Mouse (Mus musculus) hindbrain, embryonic 14.5 days (tissue): ENCODE data around the gene Trpm1. TPM values are rescaled to one million over a fixed set of nuclear protein-coding genes. Genes with fewer than 3 reads are reported as not detected.

Source experiments
- microRNA counts: library from miRNA; unstranded; fragments of <30 nt; microRNA quantifications from one replicate; lab custom pipeline; 2016
- microRNA-seq: library from miRNA; unstranded; fragments of <30 nt; microRNA quantifications from one replicate; pipeline ENCODE4, GENCODE M21; 2016
- polyA plus RNA-seq: library from polyadenylated mRNA; unstranded; fragments of >200 nt; fragmentation: Nextera tagmentation; extraction: Ambion mirVana; gene quantifications from 2 replicates; pipeline ENCODE4 v1.2.1, GENCODE M21; 2014

Trpm1 gene
- polyA plus RNA-seq, 1 experiment from 2014 or later, result 0.12 TPM

MicroRNAs encoded within 50 kb of the gene (microRNA counts, 519-probe panel; counts per million panel counts)
- not detected for microRNA mmu-miR-211 (lab: Ali Mortazavi, UCI)

Small RNAs within 50 kb of the gene (microRNA-seq; reads per million reads assigned to microRNA genes)
- 4.8 reads per million, percentile 22 among the genes with 10 or more reads in this experiment for gene Mir211
- not detected for gene Mir6416

Other genes with a start within 250 kb of the Trpm1 start
- not detected in 2 replicates for gene E030018B13Rik, start 237.0 kb upstream of the Trpm1 start, polyA plus RNA-seq
- 25.2 and 25.4 TPM in 2 replicates for gene Klf13, start 214.9 kb upstream of the Trpm1 start, polyA plus RNA-seq
- 15.0 and 15.4 TPM in 2 replicates for gene Mtmr10, start 133.8 kb downstream of the Trpm1 start, polyA plus RNA-seq
- 3.5 and 5.0 TPM in 2 replicates for gene Fan1, start 220.3 kb downstream of the Trpm1 start, polyA plus RNA-seq
- 20.2 and 22.5 TPM in 2 replicates for gene Mphosph10, start 238.4 kb downstream of the Trpm1 start, polyA plus RNA-seq
- gene Mcee, start 238.8 kb downstream of the Trpm1 start, polyA plus RNA-seq, result 47.3 and 58.9 TPM in 2 replicates